Mouse (Mus musculus): ENCODE measurements around the gene Prr5l.

DNA sequence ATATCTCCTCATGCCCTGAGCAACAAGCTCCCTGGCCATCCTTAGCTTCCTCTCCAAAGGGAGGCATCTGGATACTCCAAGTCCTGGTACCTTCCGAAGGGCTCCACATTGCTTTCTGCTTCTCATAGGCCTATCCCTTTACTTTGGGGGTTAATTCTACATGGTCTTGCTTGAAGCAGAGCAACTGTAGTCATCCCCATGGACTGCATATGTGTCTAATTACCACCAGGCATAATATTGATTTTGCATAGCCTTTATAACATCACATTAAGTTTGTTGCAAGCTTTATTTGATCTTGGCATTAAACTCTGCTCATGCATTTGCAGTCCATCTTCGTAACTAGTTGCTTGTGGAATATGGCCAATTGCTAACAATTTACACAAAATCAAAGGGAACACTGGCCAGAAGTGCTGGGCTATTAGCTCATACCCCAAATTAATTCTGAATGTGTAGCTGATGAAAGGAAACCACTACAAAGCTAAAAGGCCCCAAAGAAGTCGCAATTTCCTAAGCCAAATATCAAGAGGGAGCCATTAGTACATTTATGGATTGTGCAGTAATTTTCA, 21.8 kb downstream of the Prr5l start:
- no peak for TF ChIP-seq CTCF (IDR thresholded peaks at IDR 0.05; ENCODE audit: borderline replicate concordance, insufficient read depth, low read length)
- no peak for TF ChIP-seq POLR2A (IDR thresholded peaks at IDR 0.05; ENCODE audit: low read depth, low read length)

All from embryonic fibroblast, embryonic 13.5 days (primary cell).